Mouse (Mus musculus) bone marrow, adult 2 months (tissue): ENCODE results near the gene Polr2e. TPM values are rescaled to one million over a fixed set of nuclear protein-coding genes. Genes with fewer than 3 reads are reported as not detected.

ENCODE experiments used
- H3K27ac ChIP-seq: fragments of 200-500 bp; 2 replicates; pipeline ENCODE4 v1.5.1; 2012; ENCODE audit warnings: low read depth, mild to moderate bottlenecking, control low read depth, inconsistent platforms, low read length; ENCODE audit not compliant: control insufficient read depth, poor library complexity, insufficient read depth
- H3K4me1 ChIP-seq: fragments of 200-500 bp; 2 replicates; pipeline ENCODE4 v1.6.1; 2011; ENCODE audit warnings: low read length; ENCODE audit not compliant: control insufficient read depth, insufficient read depth
- H3K4me3 ChIP-seq: fragments of 200-500 bp; replicated peaks from 2 replicates; pipeline ENCODE3; 2011; ENCODE audit warnings: mild to moderate bottlenecking, low read depth, low read length, control low read depth; ENCODE audit not compliant: control insufficient read depth
- CTCF ChIP-seq: fragments of 200-500 bp; IDR thresholded peaks from 2 replicates; pipeline ENCODE4 v1.5.1; 2011; ENCODE audit warnings: low read length, control low read depth; ENCODE audit not compliant: control insufficient read depth, insufficient read depth
- POLR2A ChIP-seq: fragments of 200-500 bp; IDR thresholded peaks from 2 replicates; pipeline ENCODE4 v1.6.1; 2011; ENCODE audit warnings: low read depth, mild to moderate bottlenecking, control low read depth, low read length, borderline replicate concordance; ENCODE audit not compliant: control insufficient read depth
- WGBS: fragments of 180-500 bp; shearing (Covaris S2); methylation state at CpG from one replicate; pipeline ENCODE4 v1.1.7; 2018; 5-methylcytosine and 5-hydroxymethylcytosine counted together
- polyA plus RNA-seq: library from polyadenylated mRNA; stranded (reverse); fragments of >200 nt; gene quantifications from 2 replicates; pipeline ENCODE4 v1.2.4, GENCODE M21; 2011; ENCODE audit warnings: low replicate concordance; ENCODE audit not compliant: missing spikeins, insufficient read depth, insufficient read length

The Polr2e gene
- polyA plus RNA-seq, 1 experiment, result 44.5 TPM

GRCm38 (mm10) chr10:80077312-80077711 is 37.7 kb upstream of the Polr2e start:
- 89% methylated on average over 5 of the region's 5 CpGs for WGBS
- no peak for TF ChIP-seq CTCF
- TF ChIP-seq POLR2A, result no peak
- no peak overlapping the region for H3K4me3 ChIP-seq
- H3K27ac ChIP-seq, result no peak overlapping the region
- peaks cover 9% of the 10 kb centered on the region for H3K4me1 ChIP-seq

GRCm38 (mm10) chr10:80076386-80076785 is 36.8 kb upstream of the Polr2e start:
- H3K27ac ChIP-seq, result peak overlapping the region; percentile 96
- no peak for TF ChIP-seq POLR2A
- TF ChIP-seq CTCF, result no peak
- H3K4me1 ChIP-seq, result peaks cover 11% of the 10 kb centered on the region
- no peak overlapping the region for H3K4me3 ChIP-seq
- WGBS, result 92% methylated on average over 4 of the region's 4 CpGs

- Histone ChIP-seq H3K4me1 (peaks cover 12% of the 10 kb centered on the region), H3K27ac (peak overlapping the region; percentile 96)
- TF ChIP-seq CTCF (no peak), POLR2A (no peak)
These were observed 36.3 kb upstream of the Polr2e start for GRCm38 (mm10) chr10:80075924-80076323.

GRCm38 (mm10) chr10:80074813-80075601 is 35.4 kb upstream of the Polr2e start:
- whole genome bisulfite sequencing, result 2% methylated on average over 28 of the region's 28 CpGs
- peak overlapping the region; percentile 96 for H3K27ac ChIP-seq
- H3K4me3 ChIP-seq, result peak overlapping the region; percentile 64
- TF ChIP-seq CTCF (peak; percentile 57; the same call in 1 of the 2 replicates), POLR2A (peak; percentile 79; the same call in 1 of the 2 replicates)
- peaks cover 14% of the 10 kb centered on the region for H3K4me1 ChIP-seq

More at GRCm38 (mm10) chr10:80075924-80076323, 36.3 kb upstream of the Polr2e start:
- 90% methylated on average over 1 of the region's 1 CpGs for WGBS
- H3K4me3 ChIP-seq, result no peak overlapping the region

GRCm38 (mm10) chr10:80072623-80073489 is 33.3 kb upstream of the Polr2e start:
- H3K4me1 ChIP-seq, result peaks cover 14% of the 10 kb centered on the region
- WGBS, result 81% methylated on average over 20 of the region's 20 CpGs
- no peak overlapping the region for H3K27ac ChIP-seq
- TF ChIP-seq POLR2A (0 out of 2 replicates have a peak, but pooled peaks have one; percentile 6), CTCF (no peak)
- no peak overlapping the region for H3K4me3 ChIP-seq

GRCm38 (mm10) chr10:80071516-80071900 is 31.9 kb upstream of the Polr2e start:
- Histone ChIP-seq H3K4me3 (no peak overlapping the region), H3K4me1 (peaks cover 14% of the 10 kb centered on the region), H3K27ac (peak overlapping the region; percentile 73; the same call in 1 of the 2 replicates)
- TF ChIP-seq POLR2A (no peak), CTCF (no peak)
- WGBS, result 37% methylated on average over 3 of the region's 3 CpGs

- peaks cover 12% of the 10 kb centered on the region for H3K4me1 ChIP-seq
- TF ChIP-seq POLR2A (peak; percentile 16; the same call in 1 of the 2 replicates), CTCF (no peak)
- 42% methylated on average over 9 of the region's 9 CpGs for WGBS
- H3K4me3 ChIP-seq, result no peak overlapping the region
- H3K27ac ChIP-seq, result peak overlapping the region; percentile 73; the same call in 1 of the 2 replicates
These were observed 31.4 kb upstream of the Polr2e start for GRCm38 (mm10) chr10:80070837-80071515.

GRCm38 (mm10) chr10:80069948-80070450 is 30.4 kb upstream of the Polr2e start:
- Histone ChIP-seq H3K4me1 (peaks cover 10% of the 10 kb centered on the region), H3K27ac (no peak overlapping the region), H3K4me3 (no peak overlapping the region)
- no peak for TF ChIP-seq POLR2A
- no peak for TF ChIP-seq CTCF
- 83% methylated on average over 4 of the region's 4 CpGs for WGBS
